Mouse (Mus musculus) induced T-regulatory cell, adult 2 months (primary cell): Measurements from ENCODE around the gene Apold1.

Source experiments
- DNase-seq: peaks from one replicate; pipeline ENCODE4 v3.0.0-alpha.2; 2012; ENCODE audit warnings: low read depth

Gene Apold1

DNA sequence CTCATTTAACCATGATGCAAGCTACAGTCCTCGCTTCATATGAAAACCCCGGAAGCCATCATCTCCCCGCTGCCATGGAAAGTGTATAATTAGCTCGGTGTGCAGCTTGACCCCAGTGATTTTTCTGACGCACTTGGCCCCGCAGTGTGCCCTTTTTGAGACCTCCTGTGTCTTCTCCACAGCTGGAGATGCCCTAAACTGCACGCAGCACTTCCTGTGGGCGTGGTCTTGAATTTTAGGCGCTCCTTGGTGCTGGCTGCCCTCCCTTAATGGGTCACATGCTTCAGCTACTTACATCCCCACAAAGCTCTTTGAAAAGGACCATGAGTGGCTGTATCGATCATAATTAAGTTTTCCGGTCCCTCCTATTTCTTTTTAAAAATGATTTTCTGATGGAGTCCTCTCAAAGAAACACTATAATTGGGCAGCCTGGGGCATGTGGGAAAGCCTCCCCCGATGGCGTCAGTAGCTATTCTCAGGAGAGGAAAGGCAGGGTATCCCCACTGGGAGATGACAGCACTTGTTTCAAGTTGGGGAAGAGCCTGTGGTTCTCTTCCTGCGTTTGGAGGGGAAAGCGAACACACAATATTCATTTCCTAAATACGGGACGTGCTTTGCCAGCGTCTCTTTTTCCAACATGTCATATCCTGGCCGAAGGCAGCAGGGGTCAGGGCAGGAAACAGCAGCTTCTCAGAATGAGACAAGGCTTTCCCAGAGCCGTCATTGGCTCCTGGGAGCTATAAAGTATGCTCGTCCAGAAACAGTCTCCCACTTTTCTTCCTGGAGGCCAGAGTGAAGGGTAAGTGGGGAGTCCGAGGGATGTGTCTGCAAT, at the start of gene Apold1:
TSS of gene Apold1 (plus strand) at position 488 of the 832 bp plus-strand sequence.
- peak; percentile 76 for DNase-seq

DNA sequence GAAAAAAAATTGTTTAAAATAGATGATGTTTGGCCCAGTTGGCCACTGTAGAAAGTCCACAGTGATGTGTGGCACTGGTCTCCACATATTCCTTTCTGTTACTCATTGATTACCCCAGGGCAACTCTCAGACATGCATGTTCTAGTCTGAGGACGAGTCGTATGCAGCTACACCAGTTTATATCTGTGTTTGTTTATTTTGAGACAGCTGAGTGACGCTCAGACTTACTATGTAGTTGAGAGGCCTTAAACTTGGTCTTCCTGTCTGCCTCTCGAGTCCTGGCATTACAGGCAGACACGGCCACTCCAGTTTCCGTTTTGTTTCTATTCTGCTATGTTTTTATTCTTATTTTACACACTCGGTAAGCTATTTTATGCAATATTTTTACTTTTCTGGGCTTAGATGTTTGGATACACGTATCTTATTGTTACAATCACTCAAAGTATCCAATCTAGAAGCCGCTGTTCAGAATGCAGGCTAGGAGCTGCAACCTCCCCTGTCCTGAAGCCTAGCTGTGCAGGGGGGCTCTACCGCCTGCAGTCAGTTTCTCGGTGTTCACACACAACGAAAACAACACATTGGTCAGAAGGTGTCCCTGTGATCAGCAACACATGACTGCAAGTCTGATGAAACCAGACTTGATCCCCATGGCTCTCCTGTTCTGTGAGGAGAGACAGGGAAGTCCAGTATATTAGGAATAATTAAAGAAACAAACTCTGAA, 48.9 kb upstream of the Apold1 start:
- DNase-seq = peak; percentile 74

DNA sequence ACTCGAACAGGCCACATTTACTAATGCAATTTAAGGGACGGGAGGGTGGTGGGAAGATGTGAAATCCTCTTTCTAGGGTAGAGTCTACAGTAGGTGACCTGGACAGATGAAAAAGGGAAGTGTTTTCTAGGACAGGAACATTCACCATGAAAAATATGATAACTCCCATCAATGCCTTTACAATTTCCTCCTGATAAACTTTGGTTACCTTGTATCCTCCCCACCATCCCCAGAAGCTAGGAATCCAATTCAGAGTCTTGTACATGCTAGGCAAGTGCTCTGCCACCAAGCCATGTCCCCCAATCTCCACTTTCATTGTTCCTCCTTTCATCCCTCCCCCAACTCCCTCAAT, 48.3 kb upstream of the Apold1 start:
- DNase-seq = no peak

DNA sequence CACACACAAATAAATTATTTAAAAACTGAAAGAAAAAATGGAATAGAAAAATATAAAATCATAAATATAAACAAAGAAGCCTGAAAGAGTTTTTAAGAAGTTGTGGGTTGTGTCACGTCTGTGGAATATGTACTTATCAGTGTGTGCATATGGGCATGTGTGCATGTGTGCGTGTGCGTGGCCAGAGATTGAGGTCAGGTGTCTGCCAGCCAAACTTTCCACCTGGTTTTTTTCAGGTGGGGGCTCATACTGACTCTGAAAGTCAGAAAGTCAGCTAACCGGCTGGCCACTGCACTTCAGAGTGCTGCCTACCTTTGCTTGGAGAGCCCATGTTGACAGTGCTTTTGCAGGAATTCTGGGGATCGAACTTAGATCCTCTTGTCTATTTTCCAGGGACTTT, 47.2 kb upstream of the Apold1 start:
- DNase-seq = peak; percentile 28

DNA sequence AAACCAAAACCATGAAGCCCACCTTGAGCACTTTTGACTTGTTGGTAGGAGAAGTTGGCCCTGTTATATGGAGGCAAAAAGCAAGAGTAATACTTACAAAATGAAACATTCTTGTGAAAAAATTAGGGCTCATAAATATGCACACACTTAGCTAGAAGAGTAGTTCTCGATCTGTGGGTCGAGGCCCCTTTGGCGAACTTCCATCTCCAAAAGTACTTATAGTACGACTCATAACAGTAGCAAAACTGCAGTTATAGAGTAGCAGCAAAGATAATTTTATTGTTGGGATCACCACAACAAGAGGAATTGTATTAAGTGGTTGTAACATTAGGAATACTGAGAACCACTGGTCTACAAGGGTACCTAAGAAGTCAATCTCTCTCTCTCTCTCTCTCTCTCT, 41.7 kb upstream of the Apold1 start:
- DNase-seq = no peak

DNA sequence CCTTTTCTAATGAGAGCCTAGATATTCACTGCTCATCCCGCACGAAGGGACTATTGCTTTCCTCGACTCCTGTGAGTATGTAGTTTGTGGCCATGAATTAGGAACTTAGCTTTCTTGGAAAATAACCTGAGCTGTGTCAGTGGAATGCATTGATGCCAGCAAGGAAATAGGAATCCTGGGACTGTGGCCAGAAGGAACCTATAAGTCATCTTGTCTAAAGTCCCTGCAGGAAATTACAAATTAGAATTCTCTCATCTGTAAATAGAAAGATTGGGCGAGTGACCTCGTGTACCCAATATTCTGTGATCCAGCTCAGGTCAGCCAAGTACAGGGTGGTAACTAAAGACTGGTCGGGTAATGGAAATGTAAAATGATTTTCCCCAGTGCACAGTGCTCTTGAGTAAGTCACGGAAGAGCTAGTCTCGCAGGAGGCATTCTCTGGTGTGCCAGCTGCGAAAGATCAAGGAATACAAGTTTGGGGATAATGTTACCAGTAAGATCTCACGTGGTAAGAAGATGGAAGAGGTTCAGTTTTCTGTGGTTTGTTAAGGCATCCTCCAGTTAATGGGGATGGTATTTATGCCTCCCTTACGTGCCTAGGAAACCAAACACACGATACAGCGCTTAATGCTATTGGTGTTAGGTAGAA, 37.6 kb upstream of the Apold1 start:
- no peak for DNase-seq

DNA sequence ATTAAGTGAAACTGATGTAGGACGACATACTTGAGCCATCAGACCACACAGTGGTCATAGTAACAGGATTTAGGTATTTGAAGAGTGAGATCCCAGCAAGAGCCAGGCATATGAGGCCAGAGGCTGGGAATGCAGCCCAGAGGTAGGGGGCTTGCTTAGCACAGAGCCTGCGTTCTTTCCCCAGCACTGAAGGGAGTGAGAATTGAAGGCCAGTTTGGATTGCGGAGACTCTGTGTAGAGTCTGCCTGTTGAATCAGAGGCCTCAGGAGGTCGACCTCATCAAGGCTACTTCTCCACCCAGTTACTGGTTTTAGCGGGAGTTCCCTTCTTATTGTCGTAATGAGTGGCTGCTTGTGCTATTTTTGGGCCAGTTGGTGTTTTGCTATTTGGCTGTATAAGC, 35.5 kb upstream of the Apold1 start:
- peak; percentile 37 for DNase-seq

DNA sequence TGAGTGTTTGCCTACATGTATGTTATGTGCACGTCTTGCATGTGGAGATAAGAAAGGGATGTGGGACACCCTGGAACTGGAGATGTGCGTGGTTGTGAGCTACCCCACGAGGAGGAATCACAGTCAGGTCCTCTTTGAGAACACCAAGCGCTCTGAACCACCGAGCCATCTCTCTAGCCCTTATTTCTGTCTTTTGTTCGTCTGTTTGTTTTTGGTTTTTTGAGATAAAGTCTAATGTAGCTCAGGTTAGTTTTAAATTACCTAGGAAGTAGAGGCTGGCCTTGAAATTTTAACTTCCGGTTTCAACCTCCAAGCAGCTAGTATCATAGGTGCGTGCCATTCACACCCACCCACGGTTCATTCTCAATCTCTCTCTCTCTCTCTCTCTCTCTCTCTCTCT, 34.7 kb upstream of the Apold1 start:
- peak; percentile 80 for DNase-seq

DNA sequence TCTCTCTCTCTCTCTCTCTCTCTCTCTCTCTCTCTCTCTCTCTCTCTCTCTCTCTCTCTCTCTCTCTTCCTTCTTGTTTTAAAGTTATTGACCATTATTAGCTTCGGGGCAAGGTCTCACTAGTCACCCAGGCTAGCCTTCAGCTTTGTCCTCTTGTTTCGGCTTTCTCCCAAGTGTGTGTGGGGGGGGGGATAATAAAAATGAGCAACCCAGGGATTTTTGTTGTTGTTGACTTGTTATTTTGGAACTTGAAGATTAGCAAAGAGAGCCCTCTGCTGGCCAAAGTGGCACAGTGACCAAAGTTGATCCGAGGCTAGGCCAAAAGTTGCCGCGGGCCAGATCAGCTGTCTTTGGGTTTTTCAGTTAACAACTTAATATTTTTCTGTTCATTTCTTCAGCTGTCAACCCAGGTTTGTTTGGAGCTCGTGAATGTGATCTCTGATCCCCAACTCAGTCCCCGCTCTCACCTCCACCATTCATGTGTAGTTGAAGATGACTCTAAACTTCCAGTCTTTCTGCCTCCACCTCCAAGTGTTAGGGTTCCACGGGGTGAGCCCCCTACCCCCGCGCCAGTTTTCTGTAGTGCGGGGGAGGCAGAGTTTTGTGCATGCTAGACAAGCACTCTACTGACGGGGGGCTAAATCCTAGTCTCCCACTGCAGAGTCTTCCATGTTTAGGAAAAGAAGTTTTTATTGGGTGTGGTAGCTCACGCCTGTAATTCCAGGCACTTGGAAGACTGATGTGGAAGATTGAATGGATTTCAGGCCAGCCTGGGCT, 34.0 kb upstream of the Apold1 start:
- peak; percentile 94 for DNase-seq

DNA sequence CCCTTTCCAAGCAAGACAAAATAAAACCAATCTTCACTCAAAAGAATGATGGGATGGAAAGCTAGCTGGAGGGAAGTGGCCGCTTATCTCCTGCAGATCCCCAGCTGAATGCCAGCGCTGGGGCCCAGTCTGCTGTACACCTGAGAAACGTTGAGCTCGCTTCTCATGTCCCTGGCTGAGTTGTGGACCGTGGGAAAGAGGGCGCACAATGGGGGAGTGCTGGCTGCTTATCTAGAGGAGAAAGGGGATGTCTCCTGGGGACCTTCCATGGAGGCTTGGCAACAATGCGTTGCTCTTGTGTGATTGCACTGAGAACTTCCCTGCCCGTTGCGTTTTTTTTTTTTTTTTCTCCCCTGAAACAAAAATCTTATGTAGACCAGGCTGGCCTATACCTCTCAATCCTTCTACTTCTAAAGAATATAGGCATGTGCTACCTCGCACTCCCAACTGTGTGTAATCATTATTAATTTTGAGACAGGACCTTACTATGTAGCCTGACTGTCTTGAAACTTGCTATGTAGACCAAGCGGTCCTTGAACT, 32.9 kb upstream of the Apold1 start:
- DNase-seq = no peak

DNA sequence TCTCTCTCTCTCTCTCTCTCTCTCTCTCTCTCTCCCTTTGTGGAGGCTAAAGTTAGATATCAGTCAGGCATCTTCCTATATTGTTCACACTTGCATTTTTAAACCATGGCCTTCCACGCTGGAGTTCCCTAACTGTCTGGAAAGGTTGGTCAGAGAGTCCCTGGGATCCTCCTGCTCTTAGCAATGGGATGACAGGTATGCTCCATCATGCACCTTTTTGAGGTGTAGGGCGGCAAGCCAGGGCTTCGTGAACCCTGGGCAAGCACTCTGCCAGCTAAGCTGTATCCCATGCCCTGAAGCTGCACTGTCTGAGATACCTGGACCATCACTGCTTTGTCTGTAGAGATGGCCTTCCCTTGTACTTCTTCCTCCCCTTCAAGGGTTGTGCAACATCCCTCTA, 32.3 kb upstream of the Apold1 start:
- no peak for DNase-seq

DNA sequence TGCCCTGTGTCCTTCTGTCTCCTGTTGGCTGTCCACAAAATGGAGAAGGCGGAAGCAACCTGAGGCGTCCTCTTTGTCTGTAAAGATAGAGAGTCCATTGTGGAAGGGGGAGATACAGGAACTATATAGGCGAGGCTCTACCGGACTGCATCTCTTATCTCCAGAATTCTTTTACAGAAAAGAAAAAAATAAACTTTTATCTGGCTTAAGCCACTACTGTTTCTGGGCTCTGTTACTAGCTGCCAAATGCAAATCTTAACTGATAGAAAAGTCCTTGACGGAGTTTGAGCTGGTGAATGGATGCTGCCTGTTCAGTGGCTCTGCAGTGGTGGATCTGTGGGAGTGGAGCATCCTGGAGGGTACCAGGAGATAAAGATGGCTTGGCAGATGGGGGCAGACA, 30.2 kb upstream of the Apold1 start:
- no peak for DNase-seq

DNA sequence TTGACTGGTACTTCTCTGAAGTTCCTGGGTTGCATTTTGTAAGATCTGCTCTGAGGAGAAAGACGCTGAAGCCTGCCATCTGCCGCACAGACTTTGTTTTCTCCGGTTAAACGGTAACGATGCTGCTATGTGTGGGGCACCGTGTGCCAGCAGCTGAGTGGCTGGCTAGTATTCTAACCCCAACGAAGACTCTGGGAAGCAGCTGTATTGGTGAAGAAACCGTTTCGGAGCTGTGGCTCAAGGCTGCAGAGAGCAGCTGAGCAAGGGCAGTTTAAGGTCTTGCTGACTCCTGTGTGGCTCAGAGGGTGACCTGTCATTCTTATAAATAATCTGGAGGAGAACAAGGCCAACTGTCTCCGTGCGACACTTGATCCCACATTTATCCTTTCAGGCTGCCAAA, 27.5 kb upstream of the Apold1 start:
- no peak for DNase-seq

DNA sequence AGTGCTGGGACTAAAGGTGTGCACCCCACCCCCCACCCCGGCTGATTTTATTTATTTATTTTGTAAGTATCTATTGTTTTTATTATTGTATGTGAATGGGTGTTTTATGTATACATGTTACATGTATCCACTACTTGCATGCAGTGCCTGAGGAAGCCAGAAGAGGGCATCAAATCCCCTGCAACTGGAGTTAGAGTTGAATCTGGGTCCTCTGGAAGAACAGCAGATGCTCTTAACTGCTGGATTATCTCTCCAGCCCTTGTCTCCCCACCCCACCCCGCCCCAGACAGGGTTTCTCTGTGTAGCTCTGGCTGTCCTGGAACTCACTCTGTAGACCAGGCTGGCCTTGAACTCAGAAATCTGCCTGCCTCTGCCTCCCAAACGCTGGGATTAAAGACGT, 25.1 kb upstream of the Apold1 start:
- DNase-seq = no peak

DNA sequence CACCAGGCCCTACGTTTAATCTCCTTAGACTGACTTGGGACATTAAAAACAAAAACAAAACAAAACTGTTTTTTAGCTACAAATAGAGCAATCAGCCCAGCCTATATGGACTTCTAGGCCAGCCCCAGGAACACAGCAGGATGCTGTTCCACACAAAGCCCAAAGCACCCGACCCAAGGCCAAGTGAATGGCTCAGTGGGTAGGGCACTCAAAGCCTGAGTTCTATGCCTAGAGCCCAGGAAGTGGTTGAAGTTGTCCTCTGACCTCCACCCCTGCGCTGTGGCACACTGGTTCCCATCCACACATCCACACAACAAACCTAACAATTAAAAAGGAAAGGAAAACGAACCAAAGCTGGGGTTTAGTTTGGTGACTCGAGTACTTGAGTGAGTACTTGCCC, 20.2 kb upstream of the Apold1 start:
- DNase-seq = no peak

DNA sequence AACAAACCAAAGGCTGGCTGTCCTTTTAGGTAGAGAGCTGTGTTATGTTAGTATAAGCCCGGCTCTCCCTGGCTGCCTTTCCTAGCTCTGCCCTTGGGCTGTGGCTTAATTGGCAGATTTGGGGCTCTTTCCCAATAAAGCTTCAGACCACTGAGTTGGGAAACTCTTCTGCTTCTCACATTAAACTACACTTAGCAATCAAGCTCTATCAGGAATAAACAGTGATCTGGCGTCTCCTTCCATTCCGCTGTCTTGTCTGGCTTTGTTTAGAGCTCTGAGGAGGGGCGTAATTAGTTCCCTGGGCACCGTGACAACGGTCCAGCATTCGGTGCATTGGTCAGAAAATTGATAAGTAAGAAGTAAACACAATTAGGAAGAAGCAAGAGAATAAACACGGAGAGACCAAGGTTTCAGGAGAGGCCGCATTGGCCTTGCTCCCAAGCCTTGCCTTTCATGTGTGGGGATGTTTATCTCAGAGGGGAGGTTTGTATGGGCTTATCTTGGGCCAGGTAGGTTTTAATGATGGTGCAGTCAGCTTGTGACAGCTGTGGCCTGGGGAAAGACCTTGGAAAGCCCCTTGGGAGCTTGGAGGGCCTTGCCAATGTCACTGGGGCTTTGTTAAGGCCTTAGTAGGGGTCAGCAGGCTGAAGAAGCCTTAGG, 19.5 kb upstream of the Apold1 start:
- DNase-seq = no peak

DNA sequence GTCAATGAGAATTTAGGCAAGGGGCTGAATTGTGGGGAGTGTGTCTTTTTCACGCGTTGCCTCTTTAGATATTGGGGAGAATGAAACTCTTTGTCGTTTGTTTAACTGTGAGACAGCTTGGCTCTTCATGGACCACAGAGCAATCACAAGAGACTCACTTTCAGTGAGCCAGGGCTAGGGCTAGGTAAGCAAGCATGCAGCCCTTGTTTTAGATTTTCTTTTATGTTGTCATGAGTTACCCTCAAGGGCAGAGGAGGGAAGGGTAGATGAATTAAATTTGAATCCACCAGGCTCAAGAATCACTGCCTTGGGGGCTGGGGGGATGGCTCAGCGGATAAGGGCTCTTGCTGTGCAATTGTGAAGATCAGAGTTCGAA, 19.0 kb upstream of the Apold1 start:
- DNase-seq = no peak

DNA sequence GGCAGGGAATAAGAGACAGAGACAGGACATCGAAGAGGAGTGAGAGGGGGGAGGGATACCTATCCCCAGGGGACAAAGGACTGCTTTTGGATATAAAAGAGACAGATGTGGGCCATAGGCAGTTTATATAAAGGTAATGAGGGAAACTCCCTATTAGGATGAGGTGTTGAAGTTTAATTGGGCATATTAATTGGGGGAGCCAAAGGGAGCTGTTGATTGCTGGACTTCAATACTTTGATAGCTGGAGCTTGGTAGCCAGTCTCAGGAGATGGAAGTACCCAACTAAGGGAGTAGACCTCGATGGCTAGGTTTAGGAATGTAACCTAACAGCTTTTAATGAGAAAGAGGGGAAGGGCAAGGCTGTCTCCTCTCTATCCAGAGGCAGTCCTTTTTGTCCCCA, 17.6 kb upstream of the Apold1 start:
- DNase-seq = no peak

DNA sequence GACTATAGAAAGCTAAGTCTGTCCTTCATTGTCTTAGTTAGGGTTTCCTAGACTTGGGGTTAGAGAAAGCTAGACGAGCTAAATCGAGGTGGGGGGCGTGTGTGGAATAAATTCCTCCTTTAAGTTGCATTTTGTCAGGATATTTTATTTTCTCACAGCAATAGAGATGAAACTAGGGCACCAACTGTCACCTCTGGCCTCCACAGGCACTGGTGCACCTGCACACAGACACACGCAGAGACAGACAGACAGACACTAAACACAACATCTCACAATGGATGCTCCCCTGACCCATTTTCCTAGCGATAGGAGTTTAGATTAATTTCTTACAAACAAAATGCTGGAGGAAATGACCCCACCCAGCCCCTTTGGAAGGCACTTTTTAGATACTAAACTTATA, 14.8 kb upstream of the Apold1 start:
- DNase-seq = no peak

DNA sequence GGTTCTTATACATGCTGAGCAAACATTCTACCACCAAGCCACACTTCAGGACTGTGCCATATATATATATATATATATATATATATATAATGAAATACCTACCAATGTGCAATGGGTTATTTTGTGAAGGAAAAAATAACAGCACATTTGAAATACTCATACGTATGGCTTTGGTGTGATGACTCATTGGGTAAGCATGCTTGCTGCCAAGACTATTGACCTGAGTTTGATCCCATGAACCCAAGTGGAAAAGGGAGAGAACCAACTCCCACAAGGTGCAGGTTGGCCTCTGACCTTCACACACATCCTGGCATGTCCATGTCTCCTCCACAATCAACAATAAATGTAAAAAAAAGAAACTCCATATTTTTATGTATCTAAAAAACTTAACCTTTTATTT, 13.2 kb upstream of the Apold1 start:
- DNase-seq = no peak

DNA sequence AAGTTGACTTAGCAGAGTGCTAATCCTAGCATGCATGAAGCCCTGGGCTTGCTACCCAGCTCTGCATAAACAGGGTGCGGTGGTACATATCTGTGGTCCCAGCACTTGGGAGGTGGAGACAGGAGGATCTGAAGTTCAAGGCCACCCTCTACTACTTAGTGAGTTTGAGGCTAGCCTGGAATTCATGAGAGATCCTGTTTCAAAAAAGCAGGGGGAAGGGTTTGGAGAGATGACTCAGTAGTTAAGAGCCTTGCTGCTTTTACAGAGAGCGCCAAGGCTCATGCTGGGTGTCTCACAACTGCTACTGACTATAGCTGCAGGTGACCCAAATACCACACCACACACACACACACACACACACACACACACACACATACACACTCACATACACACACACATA, 12.0 kb upstream of the Apold1 start:
- no peak for DNase-seq

DNA sequence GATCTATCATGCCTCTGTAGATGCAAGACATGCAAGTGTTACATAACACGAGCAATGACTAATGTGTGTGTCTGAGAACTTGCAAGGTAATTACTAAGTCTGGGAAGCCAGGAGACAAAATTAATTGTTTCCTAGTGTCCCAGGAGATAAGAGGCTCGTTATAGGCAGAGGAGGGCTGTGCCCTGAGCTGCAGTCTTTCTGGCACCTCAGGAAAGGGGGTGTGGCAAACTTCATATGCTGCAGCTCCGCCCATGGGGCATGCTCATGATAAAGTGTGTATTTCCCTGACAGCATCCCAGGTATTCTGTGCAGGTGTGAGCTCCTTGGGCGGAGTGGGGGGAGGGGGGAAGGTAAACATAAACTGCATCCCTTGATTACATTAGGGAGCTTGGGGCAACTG, 9.4 kb upstream of the Apold1 start:
- DNase-seq = no peak
